Mouse (Mus musculus) heart, adult 8-10 months (tissue): ENCODE results near the gene Zfp951. TPM values are rescaled to one million over a fixed set of nuclear protein-coding genes. Genes with fewer than 3 reads are reported as not detected.
"Not testable (repeated sequence)": the region's sequence is repeated elsewhere in the genome, so short reads cannot be mapped to it uniquely, and the experiment has no call there.

Experiments used
- DNase-seq: peaks from one replicate; pipeline ENCODE4 v3.0.0; 2022; ENCODE audit warnings: low spot score
- total RNA-seq, 4 experiments: library from RNA; stranded (reverse); gene quantifications; 2 replicates each; pipeline ENCODE4 v1.2.4; 2022

The Zfp951 gene
- 1 to 10 TPM in 3 of 4 experiments, under 1 TPM in 1; 0.71 to 1.8 (median 1.3) TPM for total RNA-seq

DNA sequence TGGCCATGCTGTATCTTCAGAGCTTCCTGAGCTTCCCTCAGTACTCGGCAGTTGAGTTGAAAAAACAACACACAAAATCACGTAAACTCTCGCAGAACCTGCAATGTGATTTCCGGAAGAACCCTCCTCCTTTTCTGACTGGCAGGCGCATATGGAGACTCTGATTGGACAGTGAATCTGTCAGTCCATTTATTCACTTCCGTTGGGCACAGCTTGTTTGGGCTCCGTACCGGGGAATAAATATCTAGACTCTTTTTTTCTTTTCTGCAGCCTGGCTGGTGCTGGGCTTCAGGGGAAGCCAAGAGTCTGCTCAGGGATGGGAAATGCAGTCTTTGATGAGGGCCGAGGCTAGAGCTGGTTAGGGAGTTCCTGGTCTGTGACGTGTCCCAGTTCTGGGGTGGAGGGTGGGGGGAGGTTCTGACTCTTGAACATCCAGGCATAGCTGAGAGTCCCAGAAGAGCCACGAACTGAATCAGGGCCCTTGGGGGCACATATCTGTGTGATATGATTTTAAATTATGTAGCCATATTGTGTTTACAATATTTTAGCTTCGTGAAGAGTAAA is at the start of gene Zfp951:
Gene Zfp951, minus strand, starts transcription at position 109 of the 564 bp plus-strand sequence.
- DNase-seq, result peak; percentile 88

DNA sequence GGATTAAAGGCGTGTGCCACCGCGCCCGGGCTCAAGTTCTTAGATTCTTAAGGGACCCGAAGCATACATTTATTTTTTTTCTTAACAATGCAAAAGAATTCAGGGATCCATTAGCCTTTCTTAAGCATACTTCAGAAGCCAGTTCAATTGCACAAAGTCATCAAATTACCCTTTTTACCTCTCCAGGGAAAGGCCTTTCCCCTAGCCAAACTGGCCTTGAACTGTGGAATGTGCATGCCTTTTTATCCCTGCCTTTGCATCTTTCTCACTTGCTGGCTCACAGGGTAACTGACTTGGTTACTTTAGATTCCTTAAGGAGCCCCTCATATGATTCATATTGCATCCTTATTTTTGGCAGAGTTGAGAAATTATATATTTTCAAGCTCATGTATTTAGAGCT is 46.7 kb upstream of the Zfp951 start:
- not testable (repeated sequence) for DNase-seq

DNA sequence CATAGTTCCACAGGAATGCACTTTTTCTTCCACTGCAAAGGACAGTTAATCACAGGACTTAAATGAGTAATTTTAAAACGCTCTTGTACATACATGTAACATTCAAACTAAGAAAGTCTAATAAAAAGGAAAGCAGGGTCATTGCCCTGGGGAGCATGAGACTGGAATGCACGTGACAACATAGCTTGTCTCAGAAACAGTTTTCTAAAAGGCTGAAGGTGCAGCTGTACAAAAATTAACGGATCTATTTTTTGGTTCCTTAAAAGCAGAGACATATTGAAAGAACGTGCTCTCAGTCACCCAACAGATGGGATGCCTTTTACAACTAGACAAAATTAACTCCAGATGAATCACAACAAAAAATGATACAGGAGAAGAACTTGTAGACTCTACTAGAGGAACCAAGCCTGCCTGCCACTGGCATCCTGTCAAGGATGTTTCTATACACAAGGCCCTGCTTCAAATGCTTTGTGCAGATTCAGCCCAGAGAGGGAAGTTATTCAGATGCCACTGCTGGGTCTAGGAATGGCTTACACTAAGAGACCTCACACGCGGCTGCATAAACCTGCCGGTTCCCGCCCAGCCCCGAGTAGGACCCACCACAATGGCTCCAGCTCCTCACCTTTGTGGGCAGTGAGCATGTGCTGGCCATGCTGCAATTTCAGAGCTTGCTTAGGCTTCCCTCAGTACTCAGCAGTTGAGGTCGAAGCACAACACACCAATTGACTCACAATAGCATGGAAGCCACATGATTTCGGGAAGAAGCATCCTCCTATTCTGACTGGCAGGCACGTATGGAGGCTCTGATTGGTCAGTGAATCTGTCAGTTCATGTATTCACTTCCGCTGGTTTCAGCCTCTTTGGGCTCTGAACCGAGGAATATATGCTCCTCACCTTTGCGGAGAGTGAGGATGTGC is 567 bp downstream of the Zfp951 start:
- not testable (repeated sequence) for DNase-seq

DNA sequence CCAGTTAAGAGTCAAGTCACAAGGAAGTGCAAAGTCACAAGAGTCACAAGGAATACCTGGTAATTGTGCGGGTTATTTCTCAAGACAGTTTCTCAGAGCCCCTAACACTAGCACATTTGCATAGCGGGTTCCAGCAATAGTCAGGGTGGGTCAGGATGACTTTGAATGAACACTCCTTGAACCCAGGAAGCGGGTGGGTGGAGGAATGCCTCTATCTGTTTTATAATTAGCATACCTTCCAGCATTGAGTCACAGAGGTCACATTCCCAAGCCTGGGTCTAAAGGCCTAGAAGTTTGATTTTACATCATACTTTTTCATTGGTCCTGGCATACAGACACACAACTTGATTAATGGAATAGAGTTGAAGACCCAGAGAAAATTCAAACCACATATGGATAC is 5.3 kb downstream of the Zfp951 start:
- DNase-seq, result not testable (repeated sequence)

DNA sequence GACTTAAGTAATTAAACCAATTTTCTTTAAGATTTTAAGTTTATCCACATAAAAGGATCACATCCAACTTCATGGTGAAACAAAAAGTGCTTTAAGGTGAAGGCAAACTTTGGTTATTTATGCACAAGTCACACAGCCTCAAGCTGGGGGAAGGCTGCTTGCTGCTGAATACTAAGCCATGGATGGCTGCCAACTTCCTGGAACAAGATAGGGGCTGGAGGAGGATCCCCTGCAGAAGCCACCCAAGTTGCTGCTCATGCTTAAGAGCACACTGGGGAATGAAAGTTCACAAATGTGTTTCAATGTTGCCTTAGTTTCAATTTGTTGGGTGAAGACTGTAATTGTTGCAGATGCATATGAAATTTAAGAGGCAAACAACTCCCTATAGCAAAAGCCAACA is 26.5 kb downstream of the Zfp951 start:
- DNase-seq, result no peak

DNA sequence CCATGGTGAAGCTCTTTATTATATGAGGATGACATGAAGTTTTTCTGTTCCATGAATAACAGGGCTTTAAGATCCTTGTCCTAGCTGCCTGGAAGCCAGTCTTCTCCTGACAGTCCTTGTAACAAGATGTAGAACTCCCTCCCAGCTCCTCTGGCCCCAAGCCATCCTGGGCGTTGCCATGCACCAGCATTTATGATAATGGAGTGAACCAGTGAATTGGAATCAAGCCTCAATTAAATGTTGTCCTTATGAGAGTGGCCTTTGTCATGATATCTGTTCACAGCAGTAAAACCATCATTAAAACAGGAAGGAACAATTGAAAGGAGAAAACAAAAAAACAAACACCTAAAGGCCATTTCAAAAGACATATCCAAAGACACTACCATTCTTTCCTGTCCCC is 30.3 kb downstream of the Zfp951 start:
- DNase-seq, result no peak

DNA sequence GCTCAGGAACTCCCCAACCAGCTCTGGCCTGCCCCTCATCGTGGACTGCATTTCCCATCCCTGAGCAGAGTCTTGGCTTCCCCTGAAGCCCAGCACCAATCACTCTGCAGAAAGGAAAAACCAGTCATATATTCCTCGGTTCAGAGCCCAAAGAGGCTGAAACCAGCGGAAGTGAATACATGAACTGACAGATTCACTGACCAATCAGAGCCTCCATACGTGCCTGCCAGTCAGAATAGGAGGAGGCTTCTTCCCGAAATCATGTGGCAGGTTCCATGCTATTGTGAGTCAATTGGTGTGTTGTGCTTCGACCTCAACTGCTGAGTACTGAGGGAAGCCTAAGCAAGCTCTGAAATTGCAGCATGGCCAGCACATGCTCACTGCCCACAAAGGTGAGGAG is 89.7 kb downstream of the Zfp951 start:
- DNase-seq, result not testable (repeated sequence)

Other genes starting within 250 kb of the Zfp951 start
- gene Abcg3, start 122.6 kb upstream of the Zfp951 start, total RNA-seq, result under 1 TPM; 0.09 to 0.35 (median 0.22) TPM